Mouse (Mus musculus) kidney, postnatal 0 days (tissue): ENCODE measurements around the gene Prkca. TPM values are rescaled to one million over a fixed set of nuclear protein-coding genes. Genes with fewer than 3 reads are reported as not detected.

Experiments used
- ATAC-seq: fragments of 200-750 bp; cut with Nextera tagmentation; replicated peaks from 2 replicates; pipeline ENCODE4 v1.8.0; 2017; ENCODE audit warnings: low read depth, moderate number of reproducible peaks, moderate TSS enrichment, moderate library complexity; ENCODE audit not compliant: low FRiP score
- DNase-seq: peaks from one replicate; pipeline ENCODE4 v3.0.0-alpha.2; 2016; ENCODE audit warnings: low spot score
- H3K27ac ChIP-seq: fragments of 300-500 bp; sonication (generic); 2 replicates; pipeline ENCODE4 v1.5.1; 2014; ENCODE audit warnings: mild to moderate bottlenecking
- H3K27me3 ChIP-seq: fragments of 300-500 bp; sonication (generic); 2 replicates; pipeline ENCODE4 v1.6.1; 2014; ENCODE audit warnings: low read length, mixed read lengths; ENCODE audit not compliant: insufficient read depth
- H3K36me3 ChIP-seq: fragments of 300-500 bp; sonication (generic); 2 replicates; pipeline ENCODE4 v1.6.1; 2014; ENCODE audit warnings: low read length, mixed read lengths; ENCODE audit not compliant: insufficient read depth
- H3K4me1 ChIP-seq: fragments of 300-500 bp; sonication (generic); replicated peaks from 2 replicates; pipeline ENCODE4 v1.6.1; 2014; ENCODE audit warnings: antibody characterized with exemption, low read length, mixed read lengths; ENCODE audit not compliant: insufficient read depth
- H3K4me2 ChIP-seq: fragments of 300-500 bp; sonication (generic); 2 replicates; pipeline ENCODE4 v1.6.1; 2014; ENCODE audit warnings: mild to moderate bottlenecking, low read length, moderate library complexity, mixed read lengths
- H3K4me3 ChIP-seq: fragments of 300-500 bp; sonication (generic); replicated peaks from 2 replicates; pipeline ENCODE4 v1.5.1; 2014; ENCODE audit warnings: low read depth, low read length
- H3K9ac ChIP-seq: fragments of 300-500 bp; sonication (generic); 2 replicates; pipeline ENCODE4 v1.6.1; 2014; ENCODE audit warnings: low read depth, low read length
- H3K9me3 ChIP-seq: fragments of 300-500 bp; sonication (generic); replicated peaks from 2 replicates; pipeline ENCODE4 v1.6.1; 2016; ENCODE audit warnings: low read length, inconsistent platforms, mixed read lengths
- CTCF ChIP-seq: IDR thresholded peaks from 2 replicates; pipeline ENCODE4 v1.5.1; 2016; ENCODE audit warnings: antibody characterized with exemption, low read depth, mild to moderate bottlenecking, moderate library complexity
- WGBS: fragments of 180-500 bp; shearing (Covaris S2); extraction: QIAGEN DNeasy Blood & Tissue Kit; methylation state at CpG from one replicate; pipeline ENCODE4 v1.1.7; 2014; 5-methylcytosine and 5-hydroxymethylcytosine counted together
- polyA plus RNA-seq: library from polyadenylated mRNA; unstranded; fragments of >200 nt; fragmentation: Nextera tagmentation; extraction: Ambion mirVana; gene quantifications from 2 replicates; pipeline ENCODE4 v1.2.1, GENCODE M21; 2015

Gene Prkca
- polyA plus RNA-seq, 1 experiment from 2014 or later: 9.3 TPM

GRCm38 (mm10) chr11:108114091-108114490 lies 229.6 kb downstream of the Prkca start:
- H3K9ac ChIP-seq: no peak overlapping the region
- TF ChIP-seq CTCF: no peak
- ATAC-seq (no peak), DNase-seq (no peak)
- 88% methylated on average over 3 of the region's 3 CpGs for WGBS
- no peak overlapping the region for H3K4me3 ChIP-seq
- no peak overlapping the region for H3K4me2 ChIP-seq
- no peaks in the 10 kb centered on the region for H3K9me3 ChIP-seq
- H3K27me3 ChIP-seq: no peaks in the 10 kb centered on the region
- H3K36me3 ChIP-seq: no peaks in the 10 kb centered on the region
- no peaks in the 10 kb centered on the region for H3K4me1 ChIP-seq
- no peak overlapping the region for H3K27ac ChIP-seq

GRCm38 (mm10) chr11:108112437-108112836 lies 231.3 kb downstream of the Prkca start:
- WGBS: 64% methylated on average over 3 of the region's 3 CpGs
- H3K9me3 ChIP-seq: no peaks in the 10 kb centered on the region
- no peak overlapping the region for H3K9ac ChIP-seq
- H3K27me3 ChIP-seq: no peaks in the 10 kb centered on the region
- TF ChIP-seq CTCF: no peak
- no peak overlapping the region for H3K4me3 ChIP-seq
- no peaks in the 10 kb centered on the region for H3K4me1 ChIP-seq
- ATAC-seq (no peak), DNase-seq (no peak)
- H3K36me3 ChIP-seq: no peaks in the 10 kb centered on the region
- no peak overlapping the region for H3K4me2 ChIP-seq
- H3K27ac ChIP-seq: no peak overlapping the region

- TF ChIP-seq CTCF: no peak
- no peaks in the 10 kb centered on the region for H3K36me3 ChIP-seq
- no peak overlapping the region for H3K27ac ChIP-seq
- no peak for DNase-seq
- H3K4me3 ChIP-seq: no peak overlapping the region
- ATAC-seq: no peak
- H3K4me2 ChIP-seq: no peak overlapping the region
- no peaks in the 10 kb centered on the region for H3K27me3 ChIP-seq
- no peaks in the 10 kb centered on the region for H3K4me1 ChIP-seq
- H3K9me3 ChIP-seq: no peaks in the 10 kb centered on the region
- no peak overlapping the region for H3K9ac ChIP-seq
- 88% methylated on average over 6 of the region's 6 CpGs for WGBS
These were observed 239.6 kb downstream of the Prkca start for GRCm38 (mm10) chr11:108104085-108104484.

- Histone ChIP-seq H3K9me3 (no peaks in the 10 kb centered on the region), H3K27ac (no peak overlapping the region), H3K4me2 (no peak overlapping the region), H3K9ac (no peak overlapping the region), H3K4me3 (no peak overlapping the region), H3K27me3 (no peaks in the 10 kb centered on the region), H3K36me3 (no peaks in the 10 kb centered on the region), H3K4me1 (no peaks in the 10 kb centered on the region)
- ATAC-seq (no peak), DNase-seq (no peak)
- 58% methylated on average over 8 of the region's 8 CpGs for WGBS
- TF ChIP-seq CTCF: no peak
These were observed 242.3 kb downstream of the Prkca start for GRCm38 (mm10) chr11:108101280-108101950.

GRCm38 (mm10) chr11:108098306-108098705 lies 245.4 kb downstream of the Prkca start:
- no peak overlapping the region for H3K4me2 ChIP-seq
- H3K9me3 ChIP-seq: no peaks in the 10 kb centered on the region
- no peak overlapping the region for H3K4me3 ChIP-seq
- no peaks in the 10 kb centered on the region for H3K27me3 ChIP-seq
- H3K27ac ChIP-seq: no peak overlapping the region
- ATAC-seq: no peak
- DNase-seq: no peak
- no peak for TF ChIP-seq CTCF
- no peaks in the 10 kb centered on the region for H3K36me3 ChIP-seq
- no peaks in the 10 kb centered on the region for H3K4me1 ChIP-seq
- WGBS: 57% methylated on average over 7 of the region's 7 CpGs
- H3K9ac ChIP-seq: no peak overlapping the region

GRCm38 (mm10) chr11:108094796-108095195 lies 248.9 kb downstream of the Prkca start:
- DNase-seq (no peak), ATAC-seq (no peak)
- Histone ChIP-seq H3K27me3 (no peaks in the 10 kb centered on the region), H3K9me3 (no peaks in the 10 kb centered on the region), H3K27ac (no peak overlapping the region), H3K9ac (no peak overlapping the region), H3K4me3 (no peak overlapping the region), H3K4me2 (no peak overlapping the region), H3K4me1 (no peaks in the 10 kb centered on the region), H3K36me3 (no peaks in the 10 kb centered on the region)
- TF ChIP-seq CTCF: no peak
- WGBS: 88% methylated on average over 5 of the region's 5 CpGs

GRCm38 (mm10) chr11:108093248-108093647 lies 250.5 kb downstream of the Prkca start:
- WGBS: 91% methylated on average over 4 of the region's 4 CpGs
- no peak for ATAC-seq

More at GRCm38 (mm10) chr11:108093248-108093647, 250.5 kb downstream of the Prkca start:
- Histone ChIP-seq H3K36me3 (no peaks in the 10 kb centered on the region), H3K27ac (no peak overlapping the region), H3K4me3 (no peak overlapping the region), H3K9me3 (no peaks in the 10 kb centered on the region), H3K9ac (no peak overlapping the region), H3K4me1 (no peaks in the 10 kb centered on the region), H3K4me2 (no peak overlapping the region), H3K27me3 (no peaks in the 10 kb centered on the region)
- no peak for DNase-seq
- TF ChIP-seq CTCF: no peak
